Mouse (Mus musculus) cerebellum, adult (tissue): ENCODE measurements at regions not wholly inside any gene's neighbourhood (a gene's known extent, or its start where the extent isn't known, plus 50 kb on each side); places are given as distances from the start of the nearest gene placed in this dataset.

Experiments used
- ATAC-seq: cut with Nextera tagmentation; 2 replicates; pipeline ENCODE4 v1.9.2; 2017; ENCODE audit warnings: mild to moderate bottlenecking, moderate library complexity, mixed read lengths; ENCODE audit not compliant: insufficient number of reproducible peaks, low FRiP score, low TSS enrichment

- ATAC-seq: no peak
These were observed 907.2 kb downstream of the Gsdmc2 start for GRCm38 (mm10) chr15:62937756-62938155.

- no peak for ATAC-seq
These were observed 910.3 kb downstream of the Gsdmc2 start for GRCm38 (mm10) chr15:62934522-62935189.

- no peak for ATAC-seq
These were observed 924.5 kb downstream of the Gsdmc2 start for GRCm38 (mm10) chr15:62920520-62920919.

- ATAC-seq: no peak
These were observed 925.7 kb downstream of the Gsdmc2 start for GRCm38 (mm10) chr15:62919264-62919663.

- no peak for ATAC-seq
These were observed 936.6 kb downstream of the Gsdmc2 start for GRCm38 (mm10) chr15:62908379-62908778.

GRCm38 (mm10) chr15:62907181-62907580 lies 937.8 kb downstream of the Gsdmc2 start:
- no peak for ATAC-seq

- ATAC-seq: peak; percentile 56
These were observed 941.7 kb downstream of the Gsdmc2 start for GRCm38 (mm10) chr15:62903047-62903822.

GRCm38 (mm10) chr15:62901955-62902354 lies 943.0 kb downstream of the Gsdmc2 start:
- ATAC-seq: no peak

- ATAC-seq: no peak
These were observed 955.2 kb downstream of the Gsdmc2 start for GRCm38 (mm10) chr15:62889798-62890197.

GRCm38 (mm10) chr15:62885331-62885730 lies 959.6 kb downstream of the Gsdmc2 start:
- ATAC-seq: no peak

- no peak for ATAC-seq
These were observed 973.8 kb downstream of the Gsdmc2 start for GRCm38 (mm10) chr15:62871082-62871766.

- ATAC-seq: no peak
These were observed 982.4 kb downstream of the Gsdmc2 start for GRCm38 (mm10) chr15:62862574-62862973.

GRCm38 (mm10) chr15:62861422-62861821 lies 983.6 kb downstream of the Gsdmc2 start:
- ATAC-seq: no peak

- ATAC-seq: no peak
These were observed 995.7 kb downstream of the Gsdmc2 start for GRCm38 (mm10) chr15:62849326-62849725.

- no peak for ATAC-seq
These were observed 999.1 kb downstream of the Gsdmc2 start for GRCm38 (mm10) chr15:62845884-62846283.

- no peak for ATAC-seq
These were observed 1019.4 kb downstream of the Gsdmc2 start for GRCm38 (mm10) chr15:62825586-62825985.

- ATAC-seq: no peak
These were observed 1021.0 kb downstream of the Gsdmc2 start for GRCm38 (mm10) chr15:62823861-62824518.

- no peak for ATAC-seq
These were observed 1022.7 kb downstream of the Gsdmc2 start for GRCm38 (mm10) chr15:62822305-62822704.

- no peak for ATAC-seq
These were observed 1031.9 kb downstream of the Gsdmc2 start for GRCm38 (mm10) chr15:62813093-62813492.

- no peak for ATAC-seq
These were observed 1033.0 kb downstream of the Gsdmc2 start for GRCm38 (mm10) chr15:62812026-62812425.

- ATAC-seq: no peak
These were observed 1035.7 kb downstream of the Gsdmc2 start for GRCm38 (mm10) chr15:62809320-62809719.
